Mouse (Mus musculus): ENCODE results near the gene Shf. TPM values are rescaled to one million over a fixed set of nuclear protein-coding genes. Genes with fewer than 3 reads are reported as not detected.

Shf gene
- polyA plus RNA-seq, 1 experiment from 2014 or later = 6.8 TPM

DNA sequence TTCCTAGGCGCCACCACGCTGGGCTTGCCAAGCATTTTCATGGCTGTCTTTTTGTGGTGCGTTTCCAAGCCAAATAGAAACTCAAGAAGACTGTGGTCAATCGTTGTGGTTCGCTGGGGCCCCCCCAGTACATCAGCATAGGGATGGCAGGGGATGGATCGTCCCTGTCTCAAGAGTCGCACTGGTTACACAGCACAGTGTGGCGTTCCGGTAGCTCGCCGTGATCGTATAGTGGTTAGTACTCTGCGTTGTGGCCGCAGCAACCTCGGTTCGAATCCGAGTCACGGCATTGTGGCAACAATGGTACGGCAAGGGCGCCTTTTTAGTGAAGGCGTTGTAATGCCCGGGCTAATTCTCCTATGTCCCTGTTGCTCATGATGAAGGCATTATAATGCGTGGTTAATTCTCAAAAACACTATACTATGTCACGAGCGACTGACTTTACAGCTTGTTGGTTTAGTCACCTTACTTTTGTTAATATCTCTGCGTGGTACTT is 8.8 kb upstream of the Shf start:
- Histone ChIP-seq H3K9me3 (replicated peaks) (no peaks in the 10 kb centered on the region), H3K27ac (peak overlapping the region; percentile 87), H3K9ac (peak overlapping the region; percentile 78), H3K27me3 (0 out of 2 replicates have a peak, but pooled peaks cover 2% of the 10 kb centered on the region), H3K4me1 (peaks cover 10% of the 10 kb centered on the region), H3K4me2 (peak overlapping the region; percentile 55), H3K4me3 (peak overlapping the region; percentile 54), H3K36me3 (ENCODE audit: poor library complexity, severe bottlenecking) (no peaks in the 10 kb centered on the region)
- peak; percentile 82 for ATAC-seq
- WGBS = under 1% methylated on average over 26 of the region's 26 CpGs

DNA sequence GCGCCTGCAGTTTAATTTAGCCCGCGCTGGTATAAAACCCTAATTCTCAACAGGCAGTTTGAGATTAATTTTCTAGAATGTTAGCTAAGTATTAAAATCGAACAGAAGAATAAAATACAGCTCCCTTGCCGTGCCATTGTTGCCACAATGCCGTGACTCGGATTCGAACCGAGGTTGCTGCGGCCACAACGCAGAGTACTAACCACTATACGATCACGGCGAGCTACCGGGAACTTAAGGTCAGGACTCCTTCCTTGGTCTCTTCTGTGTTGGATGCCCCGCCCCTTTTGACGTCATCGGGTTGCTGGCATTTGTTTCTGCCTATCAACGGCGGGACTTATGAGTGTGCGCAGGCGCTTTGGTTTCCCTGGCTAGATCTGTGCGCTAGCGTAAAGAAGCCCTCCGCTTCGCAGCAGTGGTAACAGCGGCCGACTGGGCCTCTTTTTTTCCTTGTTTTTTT is 8.3 kb upstream of the Shf start:
- 0 out of 2 replicates have a peak, but pooled peaks cover 2% of the 10 kb centered on the region for H3K27me3 ChIP-seq
- H3K27ac ChIP-seq = peak overlapping the region; percentile 87
- no peaks in the 10 kb centered on the region for H3K36me3 ChIP-seq (ENCODE audit: poor library complexity, severe bottlenecking)
- peak overlapping the region; percentile 55 for H3K4me2 ChIP-seq
- H3K4me3 ChIP-seq = peak overlapping the region; percentile 54
- H3K4me1 ChIP-seq = peaks cover 10% of the 10 kb centered on the region
- H3K9ac ChIP-seq = peak overlapping the region; percentile 78
- ATAC-seq = peak; percentile 90
- WGBS = under 1% methylated on average over 28 of the region's 28 CpGs
- no peaks in the 10 kb centered on the region for H3K9me3 ChIP-seq (replicated peaks)

DNA sequence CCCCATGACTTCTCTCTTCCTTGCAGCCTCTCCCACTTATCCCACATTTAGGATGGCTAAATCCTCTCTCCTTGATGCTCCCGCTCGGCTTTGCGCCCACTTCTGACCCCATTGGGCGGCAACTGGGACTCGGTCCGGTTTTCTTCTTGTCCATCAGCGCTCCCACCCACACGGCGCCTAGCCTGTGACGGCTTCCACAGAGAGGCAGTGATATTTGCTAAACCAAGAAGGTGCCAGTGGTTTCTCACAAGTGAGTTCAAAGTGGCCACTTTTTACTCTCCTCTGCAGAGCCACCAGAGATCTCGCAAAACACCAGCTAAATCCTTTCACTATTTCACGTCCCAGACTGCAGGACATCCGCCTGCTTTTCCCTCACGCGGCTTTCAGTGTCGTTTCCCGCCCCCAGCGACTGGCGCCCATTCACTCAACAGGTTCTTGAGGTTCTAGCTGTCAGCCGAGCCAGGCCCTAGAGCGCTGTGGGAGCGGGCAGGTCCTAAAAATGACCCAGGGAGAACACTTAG is 7.1 kb upstream of the Shf start:
- ATAC-seq = no peak
- Histone ChIP-seq H3K4me1 (peaks cover 10% of the 10 kb centered on the region), H3K4me3 (peak overlapping the region; percentile 70), H3K27me3 (peaks cover 3% of the 10 kb centered on the region; the same call in 1 of the 2 replicates), H3K9me3 (replicated peaks) (no peaks in the 10 kb centered on the region), H3K9ac (peak overlapping the region; percentile 79), H3K27ac (peak overlapping the region; percentile 88), H3K36me3 (ENCODE audit: poor library complexity, severe bottlenecking) (no peaks in the 10 kb centered on the region), H3K4me2 (peak overlapping the region; percentile 85)
- under 1% methylated on average over 22 of the region's 22 CpGs for WGBS

DNA sequence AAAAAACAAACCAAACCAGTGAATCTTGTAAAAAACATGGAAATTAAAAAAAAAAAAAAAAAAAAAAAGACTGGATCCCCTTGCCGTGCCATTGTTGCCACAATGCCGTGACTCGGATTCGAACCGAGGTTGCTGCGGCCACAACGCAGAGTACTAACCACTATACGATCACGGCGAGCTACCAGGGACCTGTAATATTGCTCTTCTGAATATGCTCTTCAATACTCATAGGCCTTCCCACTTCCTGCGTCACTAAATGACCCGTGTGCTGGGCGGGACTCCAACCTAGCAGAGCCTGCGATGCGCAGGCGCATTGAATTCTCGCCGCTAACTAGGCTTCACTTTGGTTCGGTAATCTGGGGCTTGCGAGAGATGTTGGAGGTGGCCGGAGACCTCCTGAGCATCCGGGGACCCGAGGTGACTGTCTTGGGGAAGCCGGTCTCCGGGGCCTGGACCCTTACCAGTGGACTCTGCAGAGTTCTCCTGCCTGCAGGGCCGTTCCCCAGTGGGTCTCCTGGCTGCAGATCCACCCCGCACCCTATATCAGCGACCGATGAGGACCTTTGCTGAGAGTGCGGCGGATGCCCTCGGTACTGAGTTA is 6.5 kb upstream of the Shf start:
- ATAC-seq = peak; percentile 78
- peak overlapping the region; percentile 88 for H3K27ac ChIP-seq
- no peaks in the 10 kb centered on the region for H3K9me3 ChIP-seq (replicated peaks)
- under 1% methylated on average over 32 of the region's 32 CpGs for WGBS
- peaks cover 7% of the 10 kb centered on the region for H3K4me1 ChIP-seq
- H3K36me3 ChIP-seq (ENCODE audit: poor library complexity, severe bottlenecking) = no peaks in the 10 kb centered on the region
- peak overlapping the region; percentile 70 for H3K4me3 ChIP-seq
- H3K27me3 ChIP-seq = peaks cover 9% of the 10 kb centered on the region; the same call in 1 of the 2 replicates
- peak overlapping the region; percentile 79 for H3K9ac ChIP-seq
- peak overlapping the region; percentile 85 for H3K4me2 ChIP-seq

DNA sequence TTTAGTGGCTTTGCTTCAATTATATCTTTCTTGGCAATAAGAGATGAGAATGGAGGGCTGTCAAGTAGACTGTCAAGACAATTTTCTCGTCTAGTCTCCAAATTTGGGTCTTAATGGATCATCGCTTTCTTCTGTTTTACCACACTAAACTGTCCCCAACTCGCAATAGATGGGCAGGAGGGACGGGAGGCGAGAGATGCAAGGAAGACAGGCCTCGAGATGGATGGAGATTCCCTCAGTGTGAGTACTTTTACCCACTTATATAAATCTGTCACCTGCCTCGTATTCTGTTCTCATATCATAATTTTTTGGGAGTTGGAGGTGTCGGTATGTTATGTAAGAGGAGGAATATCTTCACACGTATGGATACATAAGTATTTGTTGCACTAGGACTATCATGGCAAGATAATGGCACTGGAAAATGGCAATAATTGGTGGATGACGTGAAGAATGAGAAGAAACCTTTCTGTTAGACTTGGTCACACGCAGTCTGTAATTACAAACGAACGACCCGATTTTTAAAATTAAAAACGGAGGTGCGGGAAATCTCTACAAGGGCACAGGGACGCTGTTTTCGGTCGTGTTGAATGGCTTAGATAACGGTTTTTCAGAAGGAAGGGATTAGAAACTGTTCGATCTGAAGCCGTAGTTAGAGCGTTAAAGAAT is 5.8 kb upstream of the Shf start:
- H3K4me1 ChIP-seq = peaks cover 7% of the 10 kb centered on the region
- peaks cover 14% of the 10 kb centered on the region for H3K27me3 ChIP-seq
- no peaks in the 10 kb centered on the region for H3K9me3 ChIP-seq (replicated peaks)
- peak overlapping the region; percentile 70 for H3K4me3 ChIP-seq
- H3K9ac ChIP-seq = peak overlapping the region; percentile 69
- WGBS = 15% methylated on average over 23 of the region's 23 CpGs
- H3K36me3 ChIP-seq (ENCODE audit: poor library complexity, severe bottlenecking) = no peaks in the 10 kb centered on the region
- peak overlapping the region; percentile 57; the same call in 1 of the 2 replicates for H3K27ac ChIP-seq
- ATAC-seq = no peak
- peak overlapping the region; percentile 43 for H3K4me2 ChIP-seq

DNA sequence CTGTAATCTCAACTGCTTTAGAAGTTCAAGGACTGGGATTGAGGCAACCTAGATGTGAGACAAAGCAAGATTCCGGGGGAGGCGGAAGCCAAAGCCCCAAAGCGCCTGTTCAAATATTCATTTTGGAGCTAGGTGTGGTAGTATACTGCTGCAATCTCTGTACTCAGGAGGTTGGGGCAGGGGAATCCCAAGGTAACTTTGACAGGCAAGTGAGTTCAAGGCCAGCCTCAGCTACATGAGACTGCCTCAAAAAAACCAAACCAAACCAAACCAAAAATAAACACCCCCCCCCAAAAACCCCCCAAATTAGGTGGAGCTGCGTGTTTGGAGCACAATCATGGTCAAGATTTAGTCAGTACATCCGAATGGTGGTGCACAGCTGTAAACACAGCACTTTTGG is 5.0 kb upstream of the Shf start:
- Histone ChIP-seq H3K9me3 (replicated peaks) (no peaks in the 10 kb centered on the region), H3K27ac (no peak overlapping the region), H3K4me3 (no peak overlapping the region), H3K27me3 (peaks cover 12% of the 10 kb centered on the region), H3K36me3 (ENCODE audit: poor library complexity, severe bottlenecking) (no peaks in the 10 kb centered on the region), H3K9ac (no peak overlapping the region), H3K4me1 (peaks cover 11% of the 10 kb centered on the region), H3K4me2 (no peak overlapping the region)
- WGBS = 82% methylated on average over 5 of the region's 5 CpGs
- no peak for ATAC-seq

DNA sequence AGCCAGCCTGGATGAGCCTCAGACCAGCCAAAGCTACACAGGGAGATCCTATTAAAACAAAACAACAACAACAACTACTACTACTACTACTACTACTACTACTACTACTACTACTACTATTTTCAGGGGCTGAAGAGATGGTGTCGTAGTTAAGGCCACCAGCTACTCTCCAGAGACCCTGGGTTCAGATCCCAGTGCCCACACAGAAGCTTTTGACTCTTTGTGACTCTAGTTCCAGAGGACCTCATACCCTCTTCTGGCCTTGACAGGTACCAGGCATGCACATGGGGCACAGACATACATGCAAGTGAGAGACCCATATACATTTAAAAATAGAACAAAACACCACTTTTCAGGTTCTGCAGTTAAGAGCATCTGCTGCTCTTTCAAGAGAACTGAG is 3.6 kb upstream of the Shf start:
- Histone ChIP-seq H3K4me3 (no peak overlapping the region), H3K9ac (no peak overlapping the region), H3K4me1 (peaks cover 17% of the 10 kb centered on the region), H3K27me3 (peaks cover 12% of the 10 kb centered on the region), H3K9me3 (replicated peaks) (no peaks in the 10 kb centered on the region), H3K4me2 (no peak overlapping the region), H3K36me3 (ENCODE audit: poor library complexity, severe bottlenecking) (no peaks in the 10 kb centered on the region), H3K27ac (no peak overlapping the region)
- ATAC-seq = no peak
- WGBS = 87% methylated on average over 1 of the region's 1 CpGs

DNA sequence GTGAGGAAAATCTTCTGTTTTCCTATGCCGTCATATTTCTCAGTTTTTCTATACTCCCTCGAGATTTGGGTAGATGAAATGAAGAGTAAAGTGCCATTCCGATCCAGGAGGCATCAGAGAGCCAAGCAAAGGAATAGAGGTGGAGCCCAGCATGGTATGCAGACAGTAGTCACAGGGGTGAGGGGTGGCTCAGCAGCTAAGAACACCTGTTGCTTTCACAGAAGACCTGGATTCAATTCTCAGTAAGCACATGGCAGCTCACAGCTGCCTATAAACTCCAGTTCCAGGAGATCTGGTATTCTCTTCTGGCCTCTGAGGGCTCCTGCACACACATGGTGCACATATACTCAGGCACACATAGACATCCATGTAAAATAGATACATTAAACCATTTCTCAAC is 3.1 kb upstream of the Shf start:
- no peak overlapping the region for H3K4me3 ChIP-seq
- peaks cover 12% of the 10 kb centered on the region for H3K27me3 ChIP-seq
- H3K27ac ChIP-seq = no peak overlapping the region
- H3K4me1 ChIP-seq = peaks cover 22% of the 10 kb centered on the region
- no peak for ATAC-seq
- WGBS = 70% methylated on average over 3 of the region's 3 CpGs
- H3K4me2 ChIP-seq = no peak overlapping the region
- H3K9me3 ChIP-seq (replicated peaks) = no peaks in the 10 kb centered on the region
- no peak overlapping the region for H3K9ac ChIP-seq
- H3K36me3 ChIP-seq (ENCODE audit: poor library complexity, severe bottlenecking) = no peaks in the 10 kb centered on the region

DNA sequence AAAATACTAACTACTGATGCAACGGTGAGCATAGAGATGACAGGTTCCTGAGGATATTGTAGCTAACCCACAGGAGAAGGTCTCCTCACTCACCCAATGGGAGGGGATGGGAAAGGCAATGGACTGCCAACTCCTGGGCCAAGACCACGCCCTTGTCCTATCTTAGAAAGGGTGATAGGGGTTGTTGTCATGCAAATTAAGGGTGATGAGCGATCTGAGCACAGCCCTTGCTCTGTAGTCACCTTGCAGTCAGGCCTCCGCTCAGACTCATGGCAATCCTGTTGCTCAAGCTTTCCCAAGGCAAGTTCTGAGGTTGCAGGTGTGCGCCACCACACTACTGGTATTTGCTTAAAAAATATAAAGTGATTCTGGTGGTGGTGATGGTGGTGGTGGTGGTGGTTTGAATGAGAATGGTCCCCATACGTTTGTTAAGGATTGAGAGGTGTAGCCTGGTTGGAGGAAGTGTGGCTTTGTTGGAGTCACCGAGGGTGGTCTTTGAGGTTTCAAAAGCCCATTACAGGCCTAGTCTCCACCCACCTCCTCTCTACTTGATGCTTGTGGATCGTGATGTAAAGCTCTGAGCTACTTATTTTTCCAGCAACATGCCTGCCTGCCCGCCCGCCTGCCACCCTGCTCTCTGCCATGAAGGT is 1.3 kb upstream of the Shf start:
- ATAC-seq = no peak
- no peaks in the 10 kb centered on the region for H3K9me3 ChIP-seq (replicated peaks)
- H3K4me1 ChIP-seq = peaks cover 36% of the 10 kb centered on the region
- WGBS = 25% methylated on average over 10 of the region's 10 CpGs
- no peak overlapping the region for H3K4me3 ChIP-seq
- H3K27me3 ChIP-seq = peaks cover 12% of the 10 kb centered on the region
- no peaks in the 10 kb centered on the region for H3K36me3 ChIP-seq (ENCODE audit: poor library complexity, severe bottlenecking)
- H3K27ac ChIP-seq = no peak overlapping the region
- no peak overlapping the region for H3K9ac ChIP-seq
- H3K4me2 ChIP-seq = no peak overlapping the region

DNA sequence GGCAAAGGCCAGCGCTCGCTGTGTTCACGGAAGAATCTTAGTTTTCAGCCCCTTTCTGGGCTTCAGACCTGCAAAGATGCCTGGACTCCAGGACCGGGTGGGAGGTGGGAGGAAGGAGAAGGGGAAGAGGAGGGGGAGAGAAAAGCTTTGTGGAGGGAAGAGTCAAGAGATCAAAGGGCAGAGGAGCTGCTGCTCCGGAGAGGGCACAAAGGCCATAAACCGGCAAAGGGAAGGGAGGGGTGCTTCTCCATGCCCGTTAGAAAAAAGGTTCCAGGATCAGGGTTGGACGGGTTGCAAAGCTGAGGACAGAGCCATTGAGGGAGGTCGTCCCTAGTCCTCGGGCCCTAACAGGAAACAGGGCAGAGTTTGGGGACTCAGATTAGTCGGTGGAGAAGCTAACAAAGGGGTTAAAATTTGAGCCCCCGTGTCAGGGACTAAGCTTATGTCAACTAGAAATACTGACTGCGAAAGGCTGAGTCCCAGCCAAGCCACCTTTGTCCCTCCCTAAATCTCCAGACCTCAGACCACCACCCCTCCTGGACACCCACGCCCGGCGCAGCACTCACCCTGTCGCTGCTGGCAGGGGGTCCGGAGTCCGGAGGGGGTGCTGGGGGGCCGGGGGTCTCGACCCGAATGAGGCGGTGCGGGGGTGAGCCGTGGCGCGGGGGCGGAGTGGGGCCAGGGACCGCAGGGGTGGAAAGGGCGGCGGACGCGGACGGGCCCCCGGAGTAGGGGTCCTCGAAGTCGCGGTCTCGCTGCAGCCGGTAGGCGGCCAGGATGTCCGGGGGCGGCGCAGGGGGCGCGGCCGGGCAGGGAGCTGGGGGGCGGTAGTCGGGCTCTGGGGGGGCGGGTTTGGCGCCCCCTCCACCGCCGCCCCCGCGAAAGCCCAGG is 636 bp downstream of the Shf start:
- ATAC-seq = peak; percentile 61
- 1% methylated on average over 44 of the region's 55 CpGs for WGBS
- Histone ChIP-seq H3K4me2 (peak overlapping the region; percentile 88), H3K27me3 (peaks cover 12% of the 10 kb centered on the region), H3K36me3 (ENCODE audit: poor library complexity, severe bottlenecking) (peaks cover 11% of the 10 kb centered on the region; the same call in 1 of the 2 replicates), H3K9ac (peak overlapping the region; percentile 94), H3K4me3 (peak overlapping the region; percentile 89), H3K27ac (peak overlapping the region; percentile 31; the same call in 1 of the 2 replicates), H3K4me1 (peaks cover 37% of the 10 kb centered on the region), H3K9me3 (replicated peaks) (no peaks in the 10 kb centered on the region)

DNA sequence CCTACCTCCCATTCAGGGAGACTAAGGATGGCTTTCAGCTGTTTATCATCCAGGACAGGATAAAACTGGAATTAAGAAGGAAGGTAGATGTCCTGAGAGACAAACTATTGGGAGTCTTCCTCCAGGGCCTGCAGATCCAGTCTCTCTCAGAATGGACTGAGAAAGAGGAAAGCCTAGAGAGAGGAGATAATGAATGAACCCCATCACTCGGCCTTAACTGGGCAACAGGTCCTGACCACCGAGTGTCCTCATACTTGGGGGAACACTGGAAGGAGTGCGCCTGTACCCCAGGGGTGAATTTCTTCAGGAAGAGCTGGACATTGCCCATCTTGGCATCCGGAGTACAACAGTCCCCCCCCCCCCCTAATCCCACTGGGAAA is 1.3 kb downstream of the Shf start:
- peaks cover 12% of the 10 kb centered on the region for H3K27me3 ChIP-seq
- H3K4me2 ChIP-seq = peak overlapping the region; percentile 88
- H3K9ac ChIP-seq = peak overlapping the region; percentile 94
- no peak for ATAC-seq
- H3K9me3 ChIP-seq (replicated peaks) = no peaks in the 10 kb centered on the region
- peak overlapping the region; percentile 6; the same call in 1 of the 2 replicates for H3K27ac ChIP-seq
- H3K4me3 ChIP-seq = peak overlapping the region; percentile 89
- peaks cover 11% of the 10 kb centered on the region; the same call in 1 of the 2 replicates for H3K36me3 ChIP-seq (ENCODE audit: poor library complexity, severe bottlenecking)
- WGBS = 11% methylated on average over 4 of the region's 4 CpGs
- H3K4me1 ChIP-seq = peaks cover 39% of the 10 kb centered on the region
